Mouse (Mus musculus) ES-Bruce4 (cell line): ENCODE results near the gene Ints13. TPM values are rescaled to one million over a fixed set of nuclear protein-coding genes. Genes with fewer than 3 reads are reported as not detected.

ENCODE experiments used
- H3K27ac ChIP-seq: 2 replicates; pipeline ENCODE4 v1.5.1; 2012; ENCODE audit warnings: low read length, inconsistent platforms; ENCODE audit not compliant: insufficient read depth
- H3K27me3 ChIP-seq: 2 replicates; pipeline ENCODE4 v1.6.1; 2012; ENCODE audit warnings: mild to moderate bottlenecking, low read length, inconsistent platforms; ENCODE audit not compliant: control insufficient read depth, poor library complexity, insufficient read depth, severe bottlenecking
- H3K36me3 ChIP-seq: 2 replicates; pipeline ENCODE4 v1.6.1; 2012; ENCODE audit warnings: inconsistent platforms, mild to moderate bottlenecking, low read length, moderate library complexity; ENCODE audit not compliant: control insufficient read depth, poor library complexity, insufficient read depth, severe bottlenecking
- H3K4me1 ChIP-seq: one replicate; pipeline ENCODE4 v1.8.1; 2011; ENCODE audit warnings: low read length; ENCODE audit not compliant: control insufficient read depth, insufficient read depth
- H3K4me3 ChIP-seq: 2 replicates; pipeline ENCODE4 v1.5.1; 2011; ENCODE audit warnings: low read depth, mild to moderate bottlenecking, low read length
- H3K9ac ChIP-seq: 2 replicates; pipeline ENCODE4 v1.6.1; 2012; ENCODE audit warnings: low read depth, mild to moderate bottlenecking, inconsistent platforms; ENCODE audit not compliant: poor library complexity, severe bottlenecking
- H3K9me3 ChIP-seq: replicated peaks from 2 replicates; pipeline ENCODE4 v1.6.1; 2012; ENCODE audit warnings: mild to moderate bottlenecking, low read length, inconsistent platforms; ENCODE audit not compliant: control insufficient read depth, poor library complexity, insufficient read depth, severe bottlenecking
- CTCF ChIP-seq: IDR thresholded peaks from one replicate; pipeline ENCODE4 v1.8.1; 2011; ENCODE audit warnings: low read depth, low read length
- EP300 ChIP-seq: IDR thresholded peaks from 2 replicates; pipeline ENCODE4 v1.6.1; 2011; ENCODE audit warnings: low read depth, low read length; ENCODE audit not compliant: insufficient read depth
- POLR2A ChIP-seq: IDR thresholded peaks from one replicate; pipeline ENCODE4 v1.8.1; 2011; ENCODE audit warnings: low read length; ENCODE audit not compliant: insufficient read depth
- polyA plus RNA-seq: library from polyadenylated mRNA; stranded (reverse); fragments of >200 nt; gene quantifications from 2 replicates; pipeline ENCODE4 v1.2.4, GENCODE M21; 2011; ENCODE audit warnings: low read depth; ENCODE audit not compliant: missing spikeins, insufficient read depth, insufficient read length

Gene Ints13
- polyA plus RNA-seq, 1 experiment: 118 TPM

- no peak overlapping the region for H3K9ac ChIP-seq
- H3K9me3 ChIP-seq: no peaks in the 10 kb centered on the region; the same call in 1 of the 2 replicates
- TF ChIP-seq CTCF: no peak
- TF ChIP-seq POLR2A: no peak
- no peak for TF ChIP-seq EP300
- H3K4me3 ChIP-seq: no peak overlapping the region
- no peaks in the 10 kb centered on the region for H3K4me1 ChIP-seq
- no peaks in the 10 kb centered on the region for H3K27me3 ChIP-seq
- no peaks in the 10 kb centered on the region for H3K36me3 ChIP-seq
- no peak overlapping the region for H3K27ac ChIP-seq
Observed at GRCm38 (mm10) chr6:146538071-146538470, 39.6 kb downstream of the Ints13 start.

- Histone ChIP-seq H3K9ac (no peak overlapping the region), H3K36me3 (no peaks in the 10 kb centered on the region), H3K27ac (no peak overlapping the region), H3K9me3 (no peaks in the 10 kb centered on the region; the same call in 1 of the 2 replicates), H3K27me3 (no peaks in the 10 kb centered on the region), H3K4me1 (no peaks in the 10 kb centered on the region), H3K4me3 (no peak overlapping the region)
- no peak for TF ChIP-seq CTCF
- no peak for TF ChIP-seq POLR2A
- TF ChIP-seq EP300: no peak
Observed at GRCm38 (mm10) chr6:146537111-146537510, 40.5 kb downstream of the Ints13 start.

- H3K9ac ChIP-seq: no peak overlapping the region
- no peak overlapping the region for H3K4me3 ChIP-seq
- TF ChIP-seq CTCF (no peak), EP300 (no peak), POLR2A (no peak)
Observed at GRCm38 (mm10) chr6:146535501-146535900, 42.1 kb downstream of the Ints13 start.

GRCm38 (mm10) chr6:146533146-146533545, 44.5 kb downstream of the Ints13 start:
- Histone ChIP-seq H3K27ac (no peak overlapping the region), H3K36me3 (no peaks in the 10 kb centered on the region), H3K27me3 (no peaks in the 10 kb centered on the region), H3K4me1 (no peaks in the 10 kb centered on the region), H3K9me3 (no peaks in the 10 kb centered on the region; the same call in 1 of the 2 replicates), H3K4me3 (no peak overlapping the region), H3K9ac (no peak overlapping the region)
- TF ChIP-seq CTCF: no peak
- TF ChIP-seq POLR2A: no peak

More at GRCm38 (mm10) chr6:146535501-146535900, 42.1 kb downstream of the Ints13 start:
- no peaks in the 10 kb centered on the region for H3K36me3 ChIP-seq
- H3K27ac ChIP-seq: no peak overlapping the region
- no peaks in the 10 kb centered on the region for H3K4me1 ChIP-seq
- no peaks in the 10 kb centered on the region; the same call in 1 of the 2 replicates for H3K9me3 ChIP-seq
- no peaks in the 10 kb centered on the region for H3K27me3 ChIP-seq

GRCm38 (mm10) chr6:146530769-146531168, 46.9 kb downstream of the Ints13 start:
- Histone ChIP-seq H3K27ac (no peak overlapping the region), H3K4me3 (no peak overlapping the region), H3K9me3 (no peaks in the 10 kb centered on the region; the same call in 1 of the 2 replicates), H3K36me3 (no peaks in the 10 kb centered on the region), H3K4me1 (no peaks in the 10 kb centered on the region), H3K27me3 (no peaks in the 10 kb centered on the region), H3K9ac (no peak overlapping the region)
- TF ChIP-seq EP300: no peak
- TF ChIP-seq POLR2A: no peak
- TF ChIP-seq CTCF: no peak

GRCm38 (mm10) chr6:146530363-146530762, 47.3 kb downstream of the Ints13 start:
- no peaks in the 10 kb centered on the region for H3K9me3 ChIP-seq
- H3K27ac ChIP-seq: no peak overlapping the region
- no peak for TF ChIP-seq CTCF
- TF ChIP-seq POLR2A: no peak
- no peak for TF ChIP-seq EP300
- H3K27me3 ChIP-seq: no peaks in the 10 kb centered on the region
- no peak overlapping the region for H3K4me3 ChIP-seq
- H3K4me1 ChIP-seq: no peaks in the 10 kb centered on the region
- no peak overlapping the region for H3K9ac ChIP-seq
- H3K36me3 ChIP-seq: no peaks in the 10 kb centered on the region
